Mouse (Mus musculus) fibroblast of lung, adult 2 months (primary cell): ENCODE measurements at regions not wholly inside any gene's neighbourhood (a gene's known extent, or its start where the extent isn't known, plus 50 kb on each side); places are given as distances from the start of the nearest gene placed in this dataset.

Source experiments
- DNase-seq: peaks from one replicate; pipeline ENCODE4 v3.0.0-alpha.2; 2011; ENCODE audit warnings: low read depth

GRCm38 (mm10) chr4:10604513-10604912 is 269.8 kb upstream of the 2610301B20Rik start:
- no peak for DNase-seq

DNA sequence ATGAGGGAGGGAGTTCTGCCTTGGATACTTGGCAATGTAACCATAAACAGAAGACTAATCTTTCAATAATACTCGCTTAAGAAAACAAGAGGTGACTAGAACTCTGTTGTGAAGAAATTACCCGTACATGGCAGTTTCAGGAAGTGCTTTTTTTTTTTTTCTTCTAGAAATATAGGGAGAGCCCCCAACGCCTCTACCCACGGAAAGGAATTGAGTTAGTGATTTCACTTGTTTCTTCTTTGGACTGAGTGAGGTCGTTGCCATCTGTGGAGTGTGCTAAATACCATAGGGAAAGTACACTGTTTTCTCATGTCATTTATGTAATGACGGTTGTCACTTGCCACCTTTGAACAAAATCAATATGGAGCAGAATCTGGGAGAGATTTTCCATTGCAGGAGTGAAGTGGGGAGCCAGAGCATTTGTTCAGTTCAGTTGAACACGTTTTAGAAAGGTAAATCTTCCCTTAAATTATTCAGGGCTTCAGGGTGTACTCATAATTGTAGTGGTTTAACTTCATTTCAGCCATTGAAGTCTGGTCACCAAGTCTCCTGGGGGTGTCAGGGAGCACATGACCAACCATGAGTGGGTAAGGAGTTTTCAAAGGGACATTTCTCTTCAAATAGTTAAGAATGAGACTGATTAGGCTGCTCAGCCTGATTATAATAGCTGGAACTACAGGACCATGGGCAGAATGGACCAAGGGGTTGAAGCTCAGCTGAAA is 266.3 kb upstream of the 2610301B20Rik start:
- no peak for DNase-seq

- DNase-seq = no peak
Observed at GRCm38 (mm10) chr4:10610784-10611183, 263.5 kb upstream of the 2610301B20Rik start.
